Mouse (Mus musculus): ENCODE measurements around the gene Rnaseh2a.

- no peak for TF ChIP-seq CTCF (IDR thresholded peaks at IDR 0.05; ENCODE audit: low read depth, low read length)
- TF ChIP-seq POLR2A (IDR thresholded peaks at IDR 0.05; ENCODE audit: insufficient read depth, low read length), result no peak
- no peak for TF ChIP-seq EP300 (IDR thresholded peaks at IDR 0.05; ENCODE audit: insufficient read depth, low read depth, low read length)
Observed at GRCm38 (mm10) chr8:84944478-84945160, 24.9 kb downstream of the Rnaseh2a start.

Data from ES-Bruce4 (cell line).